Mouse (Mus musculus) mature B cell (primary cell): ENCODE results near the gene Elmo1.

ENCODE experiments used
- in situ Hi-C: fragments of 300-500 bp; cut with MboI; formaldehyde crosslinking; loops from 2 replicates; pipeline ENCODE4 v1.14.3; 2019

Elmo1 gene

DNA sequence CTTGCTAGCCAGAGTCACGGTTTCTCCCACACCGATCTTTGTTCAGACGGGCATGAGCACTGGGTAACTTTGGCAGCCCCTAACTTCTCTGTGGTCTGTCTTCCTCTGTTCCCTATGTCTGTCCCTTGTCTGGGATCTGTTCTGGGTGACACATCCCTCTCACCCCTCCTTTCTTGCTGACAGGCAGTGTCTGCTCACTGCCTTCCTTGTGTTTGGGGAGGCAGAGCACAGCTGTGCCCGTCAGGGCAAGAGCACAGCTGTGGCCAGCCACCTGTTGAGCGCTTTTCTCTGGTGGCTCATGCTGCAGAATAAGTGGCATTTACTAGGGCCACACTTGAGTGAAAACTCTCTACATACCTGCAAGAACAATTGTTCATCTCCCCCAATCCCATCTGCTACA, 116.7 kb downstream of the Elmo1 start:
- in situ Hi-C loops, result no loop called here

DNA sequence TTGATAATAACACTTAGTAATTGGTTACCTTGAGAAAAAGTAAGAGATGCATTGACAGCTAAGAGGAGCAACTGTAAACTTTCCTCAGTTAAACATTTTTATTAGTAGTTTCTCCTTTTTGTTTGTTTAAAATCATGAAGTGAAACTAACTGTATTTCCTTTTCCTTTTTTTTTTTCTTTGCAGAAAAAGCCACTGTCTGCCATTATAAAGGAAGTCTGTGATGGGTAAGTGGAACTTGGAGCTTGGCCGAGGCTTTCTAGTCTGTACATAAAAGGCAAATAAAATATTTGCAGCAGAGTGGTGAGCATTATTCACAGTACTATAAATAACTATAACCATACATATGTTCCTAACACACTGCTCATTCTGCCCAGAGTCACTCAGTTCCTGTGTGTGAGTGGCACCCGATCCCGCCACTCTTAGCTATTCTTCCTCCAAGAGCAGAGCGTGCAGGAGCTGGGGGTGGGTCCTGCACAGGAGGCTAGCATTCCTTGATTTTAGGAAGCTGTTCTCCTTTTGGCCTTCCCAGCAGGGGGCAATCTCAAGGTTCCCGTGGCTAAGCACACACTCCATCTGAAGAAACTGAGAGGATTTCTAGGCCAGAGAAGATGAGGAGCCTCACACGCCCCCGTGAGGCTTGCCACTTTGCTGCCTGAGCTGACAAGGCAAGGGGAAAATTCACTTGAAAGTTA, 117.7 kb downstream of the Elmo1 start:
- in situ Hi-C loops, result no loop called here

DNA sequence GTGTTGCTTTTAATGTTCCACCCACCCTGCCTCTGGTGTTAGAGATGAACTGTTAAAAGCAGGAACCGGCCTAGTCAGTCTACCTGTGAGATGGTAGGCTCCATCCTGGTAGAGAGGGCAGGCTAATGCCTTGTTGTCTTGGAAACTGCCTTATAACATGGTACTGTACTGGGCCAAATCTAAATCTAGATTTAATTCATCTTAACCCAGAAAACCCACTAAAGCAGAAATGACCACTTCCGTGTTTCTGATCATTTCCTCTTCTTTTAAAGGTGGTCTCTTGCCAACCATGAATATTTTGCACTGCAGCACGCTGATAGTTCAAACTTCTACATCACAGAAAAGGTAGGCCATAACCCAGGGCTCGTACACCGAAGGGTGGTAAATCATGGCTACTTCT, 118.5 kb downstream of the Elmo1 start:
- in situ Hi-C loops, result no loop called here

DNA sequence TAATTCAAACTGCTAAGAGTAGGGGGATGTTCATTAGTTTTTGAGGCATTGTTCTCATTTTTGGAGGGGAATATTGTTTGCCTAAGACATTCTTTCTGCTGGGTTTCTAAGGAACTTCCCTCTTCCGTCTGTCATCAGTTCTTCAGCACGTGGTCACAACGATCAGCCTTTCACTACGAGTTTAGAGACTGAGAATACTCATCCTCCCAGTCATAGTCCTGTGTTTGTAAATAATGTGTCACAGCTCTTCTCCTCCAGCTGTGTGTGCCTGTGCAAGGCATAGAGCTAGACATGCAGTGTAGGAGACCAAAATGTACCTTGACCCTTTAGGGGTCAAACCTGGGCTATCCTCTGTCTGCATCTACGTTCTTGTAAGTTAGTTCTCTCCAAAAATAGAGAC, 121.4 kb downstream of the Elmo1 start:
- in situ Hi-C loops, result no loop called here

DNA sequence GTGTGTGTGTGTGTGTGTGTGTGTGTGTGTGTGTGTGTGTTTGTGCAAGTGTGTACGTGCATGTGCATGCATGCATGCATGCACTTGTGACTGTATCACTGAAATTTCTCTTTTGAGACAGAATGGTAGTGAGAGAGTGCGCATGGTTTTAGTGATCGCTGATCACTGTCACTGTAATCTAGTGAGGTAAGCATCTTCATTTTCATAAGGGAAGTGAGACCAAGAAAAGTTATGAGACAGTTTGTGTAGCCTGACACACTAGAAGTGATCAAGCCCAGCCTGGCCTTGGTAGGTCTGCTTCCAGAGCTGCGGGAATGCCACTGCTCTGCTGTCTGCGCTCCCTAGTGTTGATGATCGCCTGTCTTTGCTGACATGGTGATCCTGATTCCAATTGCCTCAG, 122.3 kb downstream of the Elmo1 start:
- in situ Hi-C loops, result no loop called here

DNA sequence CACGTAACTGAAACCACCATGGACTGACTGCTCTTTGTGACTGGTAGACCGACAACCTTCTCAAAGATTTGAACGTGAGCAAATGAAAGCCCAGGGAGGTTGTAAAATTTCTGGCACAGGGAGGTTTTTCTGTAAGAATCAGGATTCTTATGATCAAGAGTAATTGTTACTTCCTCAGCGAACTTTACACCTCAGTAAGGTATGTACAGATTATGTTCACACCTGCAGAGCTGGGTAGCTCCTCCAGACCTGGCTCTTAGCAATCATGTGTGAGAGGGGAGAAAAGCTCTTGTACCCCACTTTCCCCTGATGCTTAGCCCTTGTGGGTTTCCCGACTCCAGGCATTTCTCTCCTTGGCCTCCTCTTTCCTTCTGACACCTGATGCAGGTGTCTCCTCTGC, 123.5 kb downstream of the Elmo1 start:
- in situ Hi-C loops, result no loop called here

DNA sequence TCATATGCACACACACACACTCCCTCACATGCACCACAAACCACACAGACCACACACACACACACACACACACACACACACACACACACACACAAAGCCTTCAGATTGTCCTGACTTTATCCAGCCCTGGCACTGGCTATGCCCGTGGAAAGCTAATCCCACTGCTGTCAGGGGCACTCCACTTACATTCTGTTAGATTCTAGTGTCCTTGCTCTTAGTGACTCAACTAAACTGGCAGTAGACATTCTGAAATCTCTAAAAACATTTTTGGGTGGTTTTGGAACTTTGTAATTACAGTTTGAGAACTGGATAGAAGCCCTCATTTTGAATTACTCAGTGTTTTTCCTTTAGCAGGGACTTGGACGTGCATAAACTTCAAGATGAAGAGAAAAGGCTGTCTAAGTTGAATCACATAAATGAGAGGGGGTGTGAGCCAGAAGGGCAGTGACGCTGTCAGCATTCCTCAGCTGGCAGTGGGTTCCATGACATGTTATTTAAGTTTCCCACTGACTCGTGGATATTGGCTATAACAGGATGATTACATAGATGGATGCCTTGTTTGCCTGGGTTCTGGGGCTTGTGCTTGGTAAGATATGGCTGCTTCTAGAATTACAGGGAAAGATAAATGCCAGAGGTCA, 127.2 kb downstream of the Elmo1 start:
- in situ Hi-C loops, result no loop called here

DNA sequence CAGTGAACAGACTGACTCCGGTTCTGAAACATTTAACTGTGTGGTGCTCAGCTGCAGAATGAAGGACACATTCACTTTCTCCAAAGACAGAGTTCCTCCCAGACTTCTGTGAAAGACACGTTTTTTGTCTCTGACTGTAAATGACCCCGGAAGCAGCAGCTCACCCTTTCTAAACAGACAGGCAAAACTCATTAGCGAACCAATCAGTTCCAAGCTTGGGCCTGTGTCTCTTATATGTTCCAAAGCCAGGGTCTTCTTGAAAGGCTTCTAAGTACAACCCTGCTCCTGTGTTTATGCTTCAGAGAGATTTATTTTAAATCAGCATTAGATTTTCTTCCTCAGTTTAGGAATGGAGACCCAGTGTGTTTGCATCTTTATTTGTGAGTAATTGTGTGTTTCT, 127.7 kb downstream of the Elmo1 start:
- in situ Hi-C loops, result no loop called here

DNA sequence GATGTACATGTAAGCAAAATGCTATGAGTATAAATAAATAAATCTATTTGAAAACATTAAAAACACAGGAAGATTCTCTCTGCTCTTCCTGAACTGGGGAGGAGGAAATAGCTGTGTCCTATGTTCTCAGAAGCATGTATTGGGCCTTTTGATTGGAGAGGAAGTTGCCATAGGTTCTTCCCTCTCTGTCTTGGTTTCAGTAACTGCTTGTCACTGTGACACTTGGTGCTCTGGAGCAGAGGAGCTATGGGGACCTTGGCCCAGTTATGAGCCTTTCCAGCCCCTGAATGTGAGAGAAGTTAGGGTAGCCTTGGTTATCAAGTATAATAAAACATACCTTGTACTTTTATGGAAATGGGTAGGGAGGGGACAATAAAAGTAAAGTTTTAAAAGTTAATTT, 130.0 kb downstream of the Elmo1 start:
- in situ Hi-C loops, result no loop called here

DNA sequence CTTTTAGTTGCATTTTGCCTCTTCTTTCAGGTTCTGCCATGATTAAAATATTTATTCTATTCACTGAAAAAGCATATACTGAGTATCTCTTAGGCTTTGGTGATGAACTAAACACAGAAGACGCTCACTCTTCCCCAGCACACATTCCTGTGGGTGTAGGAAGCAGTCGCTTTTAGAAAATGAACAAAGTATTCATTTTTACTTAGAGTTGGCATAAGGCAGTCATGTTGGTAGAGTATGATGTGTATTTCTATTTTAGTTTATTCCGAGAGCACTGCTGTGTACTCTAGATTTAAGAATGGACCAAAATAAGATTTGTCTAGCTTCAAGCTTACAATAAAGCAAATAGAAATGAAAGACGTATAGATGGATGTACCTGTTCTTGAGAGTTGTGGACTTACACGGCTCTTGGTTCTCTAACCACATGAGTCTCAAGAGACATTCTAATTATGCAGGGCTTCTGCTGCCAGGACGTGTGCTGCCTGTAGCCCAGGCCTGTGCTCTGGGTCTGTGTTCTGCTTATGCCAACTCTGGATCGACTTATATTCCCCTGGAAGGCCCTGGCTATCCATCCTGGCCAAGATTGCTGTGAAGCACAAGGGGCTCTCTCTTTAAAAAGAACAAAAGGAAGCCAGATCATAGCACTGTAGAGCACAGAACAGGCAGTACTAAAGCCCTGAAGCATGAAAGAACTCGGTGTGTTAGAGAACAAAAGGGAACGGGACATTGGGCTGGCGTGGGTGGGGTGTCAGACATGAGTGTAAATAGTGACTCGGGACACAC, 137.7 kb downstream of the Elmo1 start:
- in situ Hi-C loops, result no loop called here

DNA sequence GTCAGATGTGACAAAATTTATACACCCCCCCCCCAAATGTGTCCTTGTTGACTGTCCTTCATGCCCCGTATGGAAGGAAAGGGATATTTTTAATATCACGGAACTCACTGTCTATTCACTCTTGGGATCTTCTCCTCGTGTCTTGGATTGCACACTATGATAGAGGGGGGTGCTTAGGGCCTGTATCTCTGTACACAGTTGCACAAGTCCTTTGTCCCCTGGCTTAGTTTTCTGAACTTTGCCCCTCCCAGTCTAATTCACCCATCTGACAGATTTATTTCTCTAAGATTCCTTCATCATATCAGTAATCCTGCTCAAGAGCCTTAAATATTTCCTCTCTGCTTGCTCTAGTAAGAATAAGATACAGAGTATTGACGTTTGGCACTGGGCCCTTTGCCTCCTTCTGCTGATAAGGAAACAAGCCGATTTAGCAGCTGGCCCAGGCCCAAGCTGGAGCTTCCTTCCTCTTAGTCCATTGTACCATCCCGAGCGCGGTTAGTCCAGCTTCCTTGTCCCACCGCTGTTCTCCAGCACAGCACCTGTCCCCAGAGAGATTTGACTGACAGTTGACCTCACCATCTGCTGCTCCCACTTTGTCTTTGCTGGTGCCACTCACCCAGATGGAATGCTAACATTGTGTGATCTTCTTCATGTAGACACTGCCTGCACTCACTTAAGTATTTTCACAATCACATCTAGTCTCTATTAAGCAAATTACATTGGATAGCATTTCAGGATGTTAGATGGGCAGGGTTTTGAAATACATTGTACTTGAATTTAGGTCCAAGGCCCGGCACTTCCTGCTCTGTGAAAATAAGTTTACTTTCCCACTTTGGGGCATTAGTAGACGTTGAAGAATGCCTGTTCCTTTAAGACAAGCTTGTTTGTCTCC, 141.7 kb downstream of the Elmo1 start:
- in situ Hi-C loops, result no loop called here

DNA sequence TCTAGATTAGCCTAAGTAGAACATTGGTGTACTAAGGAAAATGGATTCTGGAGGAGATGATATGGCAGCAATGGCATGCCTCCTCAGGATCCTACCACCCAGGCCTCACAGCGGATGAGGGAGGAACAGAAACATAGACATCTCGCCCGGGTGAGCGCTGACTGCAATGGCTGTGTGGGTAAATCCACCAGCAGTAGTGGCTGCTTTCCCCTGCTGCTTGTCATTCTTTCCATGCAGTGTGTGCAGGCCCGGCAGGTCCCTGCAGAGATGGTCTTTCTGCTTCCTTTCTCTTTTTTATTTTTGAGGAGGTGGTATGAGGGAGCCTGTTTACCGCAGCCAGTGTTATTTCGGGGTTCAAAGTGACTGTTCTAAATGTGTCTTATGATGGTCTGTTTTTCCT, 143.3 kb downstream of the Elmo1 start:
- in situ Hi-C loops, result no loop called here

DNA sequence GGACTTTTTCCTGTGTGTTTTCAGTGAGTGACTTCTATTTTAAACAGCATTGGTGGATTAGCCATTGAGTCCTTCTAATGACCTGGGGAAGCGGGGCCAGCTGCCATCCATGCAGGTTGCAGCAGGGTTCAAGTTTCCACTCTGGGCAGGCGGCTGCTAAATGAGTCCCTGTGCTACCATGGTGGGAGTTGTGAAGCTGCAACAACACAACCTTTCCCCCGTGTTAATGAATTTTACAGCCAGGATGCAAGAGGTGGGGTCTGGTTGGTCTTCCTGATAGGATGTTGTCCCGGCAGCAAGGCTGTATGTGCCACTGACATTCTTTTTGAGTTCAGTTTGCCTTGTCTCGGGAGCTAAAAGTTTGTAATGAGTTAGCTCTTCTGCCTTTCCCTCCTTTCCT, 147.2 kb downstream of the Elmo1 start:
- in situ Hi-C loops, result no loop called here

DNA sequence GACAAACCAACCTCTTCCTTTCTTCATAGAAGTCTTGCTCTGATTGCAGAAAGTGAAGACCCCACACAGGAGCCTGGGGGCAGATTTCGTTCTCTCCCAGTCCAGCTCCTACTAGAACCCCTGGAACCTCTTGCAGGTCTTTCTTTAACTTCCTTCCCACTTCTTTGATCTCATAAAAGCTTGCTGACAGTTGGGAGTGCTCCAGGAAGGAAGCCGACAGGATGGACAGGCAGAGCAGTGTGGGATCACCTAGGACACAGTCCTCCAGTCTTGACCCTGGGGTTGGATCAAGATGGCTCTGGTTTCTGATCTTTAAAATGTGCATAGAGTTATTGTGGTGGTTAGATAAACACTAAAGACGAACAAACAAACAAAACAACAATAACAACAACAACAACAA, 147.8 kb downstream of the Elmo1 start:
- in situ Hi-C loops, result no loop called here

DNA sequence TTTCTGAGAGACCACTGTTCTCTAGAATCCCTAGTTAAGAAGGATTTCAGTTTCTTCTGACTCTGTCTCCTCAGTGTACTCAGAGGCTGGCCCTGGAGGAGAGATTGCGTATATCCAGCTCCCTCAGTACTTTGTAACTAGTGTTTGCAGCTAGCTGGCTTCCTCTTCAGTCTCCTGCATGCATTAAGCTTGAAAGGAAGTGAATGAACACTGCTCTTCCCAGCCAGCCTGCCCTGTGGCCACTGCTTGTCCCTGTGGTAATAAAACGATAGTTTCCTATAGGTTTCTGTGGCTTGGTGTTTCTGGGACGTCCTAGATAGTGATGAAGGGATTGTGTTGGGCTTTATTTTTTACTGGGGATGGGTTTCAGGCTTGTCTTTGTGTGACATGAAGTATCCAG, 148.3 kb downstream of the Elmo1 start:
- in situ Hi-C loops, result no loop called here

DNA sequence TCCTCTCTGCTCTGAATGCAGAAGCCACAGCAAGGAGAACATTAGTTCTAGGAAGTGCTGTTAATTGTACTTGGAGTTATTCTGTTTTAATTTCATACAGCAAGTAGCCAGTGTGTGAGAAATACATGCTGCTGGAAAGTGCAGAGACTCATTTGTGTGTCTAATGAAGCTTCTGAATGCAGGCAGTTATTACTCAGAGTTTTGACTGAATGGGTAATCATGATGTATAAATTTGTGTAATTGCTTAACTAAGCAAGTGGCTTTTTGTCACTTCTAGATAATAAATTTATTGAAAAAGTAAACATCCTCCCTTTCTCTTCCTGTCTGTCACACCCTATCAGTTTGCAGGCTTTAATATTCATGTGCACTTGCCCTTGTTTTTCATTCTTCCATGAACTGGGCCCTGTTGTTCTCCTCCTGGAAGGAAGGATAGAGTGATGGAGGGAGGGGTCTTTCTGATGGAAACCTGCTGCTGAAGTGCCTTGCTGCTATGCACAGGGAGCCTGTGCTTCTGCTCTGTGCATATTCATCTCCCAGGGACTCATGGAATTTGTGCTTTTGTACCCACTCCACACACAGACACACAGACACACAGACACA, 159.8 kb downstream of the Elmo1 start:
- in situ Hi-C loops, result no loop called here

DNA sequence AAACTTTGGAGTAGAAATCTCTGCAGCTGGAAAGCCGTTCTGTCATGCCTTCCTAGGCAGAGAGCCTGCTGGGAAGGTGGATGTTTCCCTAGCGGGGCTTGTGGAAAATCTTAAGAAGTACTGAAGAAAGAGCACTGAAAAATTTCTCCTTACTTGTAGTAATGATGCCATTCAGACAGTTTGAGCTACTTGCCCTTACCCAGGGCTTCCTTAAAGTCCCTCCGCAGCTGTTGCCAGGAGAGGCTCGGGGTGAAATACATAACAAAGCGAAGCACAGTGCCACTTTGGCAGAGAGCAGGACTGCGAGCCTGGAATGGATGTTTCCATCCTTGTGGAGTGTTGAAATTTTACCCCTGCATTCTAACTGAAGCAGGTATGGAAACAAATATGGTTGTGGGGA, 164.5 kb downstream of the Elmo1 start:
- in situ Hi-C loops, result no loop called here

DNA sequence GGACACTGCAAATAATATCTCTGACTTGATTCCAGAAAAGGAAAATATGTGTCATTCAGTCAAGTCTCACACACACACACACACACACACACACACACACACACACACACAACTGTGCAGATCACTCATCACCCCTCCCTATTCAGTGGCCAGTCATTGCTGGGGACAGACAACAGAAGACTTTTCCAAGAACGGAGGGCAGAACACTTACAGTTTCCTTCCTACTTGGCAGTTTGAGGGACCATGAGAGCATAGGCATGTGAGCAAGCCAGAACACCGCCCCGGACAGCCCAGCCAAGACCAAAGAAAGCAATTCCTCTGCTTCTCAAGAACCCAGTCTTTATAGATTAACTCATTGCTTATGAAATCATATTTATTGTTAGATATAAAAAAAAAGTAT, 165.0 kb downstream of the Elmo1 start:
- in situ Hi-C loops, result no loop called here

DNA sequence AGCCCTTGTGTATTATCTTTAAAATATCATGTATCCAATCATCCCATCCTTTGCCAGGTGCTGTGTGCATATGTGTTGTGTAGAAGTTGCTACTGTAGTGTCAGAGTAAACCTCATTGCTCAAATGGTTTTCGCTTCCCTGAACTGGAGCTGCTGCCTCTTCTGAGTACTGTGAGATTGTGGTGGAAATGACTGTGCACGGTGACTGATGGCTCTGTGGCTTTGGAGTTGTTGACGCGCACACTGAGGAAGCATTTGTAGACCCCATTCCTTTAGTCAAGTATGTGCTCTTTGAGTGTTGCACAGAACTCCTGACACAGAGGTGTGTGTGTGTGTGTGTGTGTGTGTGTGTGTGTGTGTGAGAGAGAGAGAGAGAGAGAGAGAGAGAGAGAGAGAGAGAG, 166.2 kb downstream of the Elmo1 start:
- in situ Hi-C loops, result no loop called here

DNA sequence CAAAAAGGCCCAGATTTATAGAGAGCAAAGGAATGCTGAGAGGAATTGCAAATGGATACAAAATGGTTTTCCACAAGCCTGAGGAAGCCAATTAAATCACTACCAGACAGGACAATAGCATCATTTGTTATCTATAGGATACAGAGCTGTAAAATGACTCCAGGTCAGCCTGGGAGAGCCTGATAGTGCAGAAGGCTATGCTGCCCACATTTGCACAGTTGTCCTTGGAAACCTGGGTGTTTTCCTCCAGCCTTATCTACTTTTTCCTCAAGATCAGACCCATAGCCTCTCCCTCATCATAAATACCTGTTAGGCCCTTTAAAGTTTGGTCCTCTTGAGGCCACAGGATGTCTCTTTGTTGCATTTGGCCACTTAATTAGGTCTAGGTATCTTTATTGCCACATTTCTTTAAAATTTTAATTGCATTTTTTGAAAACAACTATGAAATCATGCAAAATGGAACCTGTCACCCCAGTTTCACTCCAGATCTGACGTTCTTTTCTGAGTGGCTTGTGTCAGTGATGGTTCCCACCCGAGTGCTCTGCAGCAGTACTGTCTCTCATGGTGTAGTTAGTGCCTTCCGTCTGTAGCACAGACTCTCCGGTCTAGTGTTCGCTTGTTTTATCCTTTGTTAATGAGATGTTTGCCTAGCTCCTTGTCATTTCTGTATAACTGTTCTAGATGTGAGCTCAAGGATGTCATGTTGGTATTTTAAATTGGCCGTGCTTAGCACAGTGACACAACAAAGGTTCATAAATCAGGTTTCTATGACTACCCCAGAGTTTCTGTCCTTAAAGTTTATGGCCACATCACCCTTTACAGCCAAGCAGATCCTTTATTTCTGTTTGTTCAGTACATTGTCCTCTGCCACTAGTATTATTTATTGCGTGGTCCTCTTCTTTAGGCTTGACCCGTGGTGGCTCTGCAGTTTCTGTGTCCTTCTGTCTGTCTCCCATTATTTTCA, 167.4 kb downstream of the Elmo1 start:
- in situ Hi-C loops, result no loop called here

DNA sequence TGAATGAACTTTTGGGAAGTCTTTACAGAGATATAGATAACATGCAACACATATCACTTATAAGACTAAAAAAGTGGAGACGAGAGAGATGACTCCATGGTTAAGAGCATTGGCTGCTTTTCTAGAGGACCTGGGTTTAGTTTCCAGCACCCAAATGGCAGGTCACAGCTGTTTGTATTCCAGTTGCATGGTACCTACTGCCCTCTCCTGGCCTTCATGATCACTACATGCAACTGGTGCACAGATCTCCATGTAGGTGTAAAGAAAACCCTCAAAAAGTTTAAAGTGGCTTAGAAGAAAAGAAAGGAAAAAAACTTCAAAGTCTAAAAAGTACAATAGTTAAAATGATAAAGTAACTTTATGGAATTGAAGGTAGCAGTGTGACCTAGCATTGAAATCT, 172.8 kb downstream of the Elmo1 start:
- in situ Hi-C loops, result no loop called here
